Comparison of ENCODE assay signal across 19 mouse cellular contexts in the genomic region with DNA sequence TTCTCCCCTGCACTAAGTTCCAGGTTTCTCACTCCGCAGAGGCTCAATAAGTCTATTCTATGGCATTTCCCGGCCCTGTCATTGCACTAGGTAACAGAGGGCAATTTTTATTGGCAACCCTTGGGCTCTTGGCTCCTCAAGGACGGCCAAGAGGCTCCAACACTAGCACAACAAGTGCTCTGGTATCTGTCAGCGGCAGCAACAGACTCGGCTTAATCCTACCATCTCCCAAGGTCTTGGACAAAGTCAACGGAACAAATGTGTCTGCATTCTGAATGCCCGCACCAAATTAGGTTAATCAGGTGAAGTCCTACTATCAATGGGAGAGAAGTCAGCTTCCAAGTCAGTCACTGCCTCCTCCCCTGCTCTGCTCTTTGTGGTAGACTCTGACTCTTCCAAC.
DNase-seq lines count a peak whose midpoint lies in the region; ATAC-seq and TF ChIP-seq lines count a peak whose summit lies in the region.
"Had no signal": no experiment of that assay in that cellular context is flagged by ENCODE, and none has a peak within 500 bp of the region (broad histone marks: within the 10 kb centered on the region; RNA-seq: fewer than 3 reads in every experiment).

No protein-coding gene starts in this region.

- TF ChIP-seq CTCF in hindbrain, postnatal 0 days (IDR thresholded peaks at IDR 0.05; ENCODE audit: low read depth) = no peak

- no peak overlapping the region for H3K4me3 ChIP-seq in hindbrain, postnatal 0 days (ENCODE audit: low read length)
- no peak overlapping the region for H3K4me3 ChIP-seq in hindbrain, embryonic 12.5 days
- H3K4me3 ChIP-seq in heart, embryonic 10.5 days = no peak overlapping the region
- H3K4me3 ChIP-seq: embryonic facial prominence, embryonic 10.5 days; erythroblast, embryonic 14.5 days; intestine, embryonic 15.5 days had no signal

- no peaks in the 10 kb centered on the region for H3K9me3 ChIP-seq in hindbrain, postnatal 0 days (ENCODE audit: low read length)
- H3K9me3 ChIP-seq in hindbrain, embryonic 12.5 days (replicated peaks) = no peaks in the 10 kb centered on the region
- no peaks in the 10 kb centered on the region for H3K9me3 ChIP-seq in heart, embryonic 10.5 days
- H3K9me3 ChIP-seq: embryonic facial prominence, embryonic 10.5 days; intestine, embryonic 15.5 days had no signal

- intact Hi-C loops in heart, postnatal 14 days (cut with DNase I) = no loop called here

- H3K4me1 ChIP-seq in hindbrain, postnatal 0 days (ENCODE audit: insufficient read depth, low read length) = peaks cover 10% of the 10 kb centered on the region; the same call in 1 of the 2 replicates
- H3K4me1 ChIP-seq in hindbrain, embryonic 12.5 days = peaks cover 9% of the 10 kb centered on the region
- H3K4me1 ChIP-seq in heart, embryonic 10.5 days = peaks cover 36% of the 10 kb centered on the region
- H3K4me1 ChIP-seq: intestine, embryonic 15.5 days had no signal

- H3K36me3 ChIP-seq in hindbrain, postnatal 0 days (ENCODE audit: insufficient read depth, low read length) = no peaks in the 10 kb centered on the region
- no peaks in the 10 kb centered on the region for H3K36me3 ChIP-seq in hindbrain, embryonic 12.5 days
- peaks cover 9% of the 10 kb centered on the region for H3K36me3 ChIP-seq in heart, embryonic 10.5 days
- H3K36me3 ChIP-seq: embryonic facial prominence, embryonic 10.5 days; intestine, embryonic 15.5 days had no signal

- no peaks in the 10 kb centered on the region for H3K27me3 ChIP-seq in hindbrain, postnatal 0 days (ENCODE audit: insufficient read depth, low read length)
- no peaks in the 10 kb centered on the region for H3K27me3 ChIP-seq in hindbrain, embryonic 12.5 days
- no peaks in the 10 kb centered on the region for H3K27me3 ChIP-seq in heart, embryonic 10.5 days (ENCODE audit: insufficient read depth, poor library complexity, severe bottlenecking)
- H3K27me3 ChIP-seq: intestine, embryonic 15.5 days had no signal

- H3K27ac ChIP-seq in hindbrain, postnatal 0 days = peak overlapping the region; percentile 38; the same call in 1 of the 2 replicates
- H3K27ac ChIP-seq in hindbrain, embryonic 12.5 days = no peak overlapping the region
- peak overlapping the region; percentile 66; the same call in 1 of the 2 replicates for H3K27ac ChIP-seq in heart, embryonic 10.5 days
- H3K27ac ChIP-seq: intestine, embryonic 15.5 days had no signal

- no peak overlapping the region for H3K4me2 ChIP-seq in hindbrain, postnatal 0 days (ENCODE audit: low read depth, low read length)
- H3K4me2 ChIP-seq in hindbrain, embryonic 12.5 days (replicated peaks) = no peak overlapping the region
- H3K4me2 ChIP-seq: intestine, embryonic 15.5 days had no signal

- no peak overlapping the region for H3K9ac ChIP-seq in hindbrain, postnatal 0 days (replicated peaks; ENCODE audit: low read length)
- H3K9ac ChIP-seq in hindbrain, embryonic 12.5 days = no peak overlapping the region
- H3K9ac ChIP-seq: intestine, embryonic 15.5 days; liver, postnatal 0 days had no signal

- no peak for ATAC-seq in hindbrain, postnatal 0 days
- ATAC-seq in hindbrain, embryonic 12.5 days (ENCODE audit: low FRiP score) = no peak
- ATAC-seq: activated CD4-positive, CD25-positive, alpha-beta regulatory T cell, adult 4 months; intestine, embryonic 15.5 days; liver, postnatal 0 days had no signal

- 86% methylated on average over 7 of the region's 7 CpGs for WGBS in hindbrain, postnatal 0 days
- WGBS in hindbrain, embryonic 12.5 days = 86% methylated on average over 7 of the region's 7 CpGs
- 54% methylated on average over 7 of the region's 7 CpGs for WGBS in heart, embryonic 10.5 days

- peak; percentile 62 for DNase-seq in adrenal gland, adult 2 months
- DNase-seq in adrenal gland, adult 18-20 months (ENCODE audit: low spot score in 2 of 2) = no peak
- no peak for DNase-seq in hindbrain, postnatal 0 days (ENCODE audit: low spot score)
- DNase-seq in heart, embryonic 10.5 days (ENCODE audit: low spot score) = no peak
- DNase-seq in heart, postnatal 14 days = peak; percentile 26 to 34
- no peak for DNase-seq in kidney, adult 9 months
- DNase-seq in right cerebral cortex, postnatal 25 days = no peak
- DNase-seq: cerebellum, postnatal 25 days; kidney, postnatal 14 days; layer of hippocampus, adult 9-11 months; liver, postnatal 0 days; lung, postnatal 36 days; spleen, adult 18-20 months; thymus, postnatal 4 days had no signal

Comparison
In these comparisons a context has a peak if more than half of its experiments do, and no peak if none do; other contexts are left out.
1. DNase-seq: peak in adrenal gland, adult 2 months (single experiment) and heart, postnatal 14 days (2 of 2); none in adrenal gland, adult 18-20 months (0 of 2), hindbrain, postnatal 0 days (single experiment), heart, embryonic 10.5 days (single experiment), kidney, adult 9 months (single experiment) and right cerebral cortex, postnatal 25 days (single experiment).